Mouse (Mus musculus): Measurements from ENCODE around the gene Ppfibp1. TPM values are rescaled to one million over a fixed set of nuclear protein-coding genes. Genes with fewer than 3 reads are reported as not detected.

Ppfibp1 gene
- polyA plus RNA-seq, 1 experiment, result 66.6 TPM

DNA sequence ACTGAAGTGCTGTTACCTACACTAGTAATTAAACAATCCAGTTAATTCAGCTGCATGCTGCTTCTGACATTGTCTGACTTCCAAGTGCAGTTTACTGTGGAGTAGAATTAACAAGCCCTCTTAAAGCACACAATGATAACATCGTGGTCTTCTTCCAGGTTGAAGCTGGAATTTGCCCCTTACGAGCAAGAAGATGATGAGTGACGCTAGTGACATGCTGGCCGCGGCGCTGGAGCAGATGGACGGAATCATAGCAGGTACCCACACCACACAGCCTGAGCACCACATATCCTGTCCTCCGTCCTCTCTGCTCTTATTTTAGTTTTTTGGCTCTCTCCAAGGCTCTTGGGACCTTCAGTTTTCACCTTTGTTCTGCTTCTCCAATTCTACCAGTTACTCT lies 88.2 kb downstream of the Ppfibp1 start:
- no peak overlapping the region for H3K4me3 ChIP-seq (ENCODE audit: low read depth, low read length)
- H3K4me1 ChIP-seq (ENCODE audit: control insufficient read depth, insufficient read depth, low read length), result no peaks in the 10 kb centered on the region
- H3K27me3 ChIP-seq (ENCODE audit: control insufficient read depth, insufficient read depth, low read length, poor library complexity, severe bottlenecking), result no peaks in the 10 kb centered on the region
- H3K9me3 ChIP-seq (replicated peaks; ENCODE audit: control insufficient read depth, insufficient read depth, low read length, poor library complexity, severe bottlenecking), result no peaks in the 10 kb centered on the region
- no peak overlapping the region for H3K27ac ChIP-seq (ENCODE audit: insufficient read depth, low read length)
- TF ChIP-seq EP300 (IDR thresholded peaks at IDR 0.05; ENCODE audit: insufficient read depth, low read depth, low read length) (no peak), POLR2A (IDR thresholded peaks at IDR 0.05; ENCODE audit: insufficient read depth, low read length) (no peak), CTCF (IDR thresholded peaks at IDR 0.05; ENCODE audit: low read depth, low read length) (no peak)
- no peaks in the 10 kb centered on the region for H3K36me3 ChIP-seq (ENCODE audit: control insufficient read depth, insufficient read depth, low read length, poor library complexity, severe bottlenecking)
- H3K9ac ChIP-seq (ENCODE audit: low read depth, poor library complexity, severe bottlenecking), result no peak overlapping the region

DNA sequence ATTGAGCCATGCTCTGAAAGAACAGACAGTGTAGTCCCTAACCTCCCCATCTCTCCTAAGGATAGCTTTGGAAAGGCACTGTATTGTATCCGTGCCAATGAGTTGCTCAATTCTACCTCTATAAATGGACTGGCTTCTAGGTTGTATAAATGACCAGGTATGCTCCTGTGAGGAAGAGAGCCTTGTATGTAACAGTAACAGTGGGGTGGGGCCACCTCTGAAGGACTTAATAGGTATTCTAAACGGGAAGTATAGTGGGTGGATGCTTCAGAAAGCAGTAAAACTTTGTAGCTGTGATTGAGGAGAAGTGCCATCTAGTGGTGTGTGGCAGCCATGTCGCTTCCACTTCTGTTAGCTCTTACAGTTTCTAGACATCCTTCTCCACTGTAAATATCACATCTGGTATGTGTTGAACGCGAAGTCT lies 90.4 kb downstream of the Ppfibp1 start:
- Histone ChIP-seq H3K4me1 (ENCODE audit: control insufficient read depth, insufficient read depth, low read length) (peaks cover 2% of the 10 kb centered on the region), H3K9ac (ENCODE audit: low read depth, poor library complexity, severe bottlenecking) (no peak overlapping the region), H3K4me3 (ENCODE audit: low read depth, low read length) (no peak overlapping the region), H3K36me3 (ENCODE audit: control insufficient read depth, insufficient read depth, low read length, poor library complexity, severe bottlenecking) (no peaks in the 10 kb centered on the region), H3K9me3 (replicated peaks; ENCODE audit: control insufficient read depth, insufficient read depth, low read length, poor library complexity, severe bottlenecking) (no peaks in the 10 kb centered on the region), H3K27ac (ENCODE audit: insufficient read depth, low read length) (no peak overlapping the region), H3K27me3 (ENCODE audit: control insufficient read depth, insufficient read depth, low read length, poor library complexity, severe bottlenecking) (no peaks in the 10 kb centered on the region)
- no peak for TF ChIP-seq POLR2A (IDR thresholded peaks at IDR 0.05; ENCODE audit: insufficient read depth, low read length)
- TF ChIP-seq CTCF (IDR thresholded peaks at IDR 0.05; ENCODE audit: low read depth, low read length), result peak; percentile 27

DNA sequence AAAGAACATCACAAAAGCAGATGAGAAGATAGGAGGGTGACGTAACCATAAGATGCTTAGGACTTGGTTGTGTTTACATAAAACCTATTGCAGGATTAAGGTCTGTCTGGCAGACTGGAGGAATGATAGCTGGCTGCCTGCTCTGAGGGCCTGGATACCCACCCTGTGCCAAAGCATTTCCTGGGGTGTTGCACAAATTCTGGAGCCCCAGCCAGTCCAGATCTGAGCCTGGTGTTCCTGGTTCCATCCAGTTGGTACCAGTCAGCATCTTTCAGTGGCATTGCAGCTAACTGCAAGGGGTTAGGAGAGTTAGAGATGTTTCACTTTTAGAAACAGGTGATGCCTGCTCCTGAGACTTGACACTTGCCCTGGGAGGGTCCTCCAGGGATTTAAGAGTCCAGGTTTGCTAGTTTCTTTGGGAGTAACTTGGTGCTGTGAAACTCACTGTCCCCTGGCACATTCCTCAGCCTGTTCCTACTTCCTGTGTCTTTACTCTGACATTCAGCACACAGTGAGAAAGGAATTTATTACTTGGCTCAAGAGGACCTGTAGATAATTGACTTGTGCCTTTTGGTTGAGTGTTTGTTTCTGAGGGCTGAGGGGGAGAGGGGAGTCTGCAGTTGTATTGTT lies 90.9 kb downstream of the Ppfibp1 start:
- H3K9ac ChIP-seq (ENCODE audit: low read depth, poor library complexity, severe bottlenecking), result no peak overlapping the region
- no peaks in the 10 kb centered on the region for H3K9me3 ChIP-seq (replicated peaks; ENCODE audit: control insufficient read depth, insufficient read depth, low read length, poor library complexity, severe bottlenecking)
- no peaks in the 10 kb centered on the region for H3K36me3 ChIP-seq (ENCODE audit: control insufficient read depth, insufficient read depth, low read length, poor library complexity, severe bottlenecking)
- H3K27ac ChIP-seq (ENCODE audit: insufficient read depth, low read length), result no peak overlapping the region
- peaks cover 2% of the 10 kb centered on the region for H3K4me1 ChIP-seq (ENCODE audit: control insufficient read depth, insufficient read depth, low read length)
- no peaks in the 10 kb centered on the region for H3K27me3 ChIP-seq (ENCODE audit: control insufficient read depth, insufficient read depth, low read length, poor library complexity, severe bottlenecking)
- TF ChIP-seq EP300 (IDR thresholded peaks at IDR 0.05; ENCODE audit: insufficient read depth, low read depth, low read length), result no peak
- no peak for TF ChIP-seq POLR2A (IDR thresholded peaks at IDR 0.05; ENCODE audit: insufficient read depth, low read length)
- TF ChIP-seq CTCF (IDR thresholded peaks at IDR 0.05; ENCODE audit: low read depth, low read length), result no peak
- no peak overlapping the region for H3K4me3 ChIP-seq (ENCODE audit: low read depth, low read length)

DNA sequence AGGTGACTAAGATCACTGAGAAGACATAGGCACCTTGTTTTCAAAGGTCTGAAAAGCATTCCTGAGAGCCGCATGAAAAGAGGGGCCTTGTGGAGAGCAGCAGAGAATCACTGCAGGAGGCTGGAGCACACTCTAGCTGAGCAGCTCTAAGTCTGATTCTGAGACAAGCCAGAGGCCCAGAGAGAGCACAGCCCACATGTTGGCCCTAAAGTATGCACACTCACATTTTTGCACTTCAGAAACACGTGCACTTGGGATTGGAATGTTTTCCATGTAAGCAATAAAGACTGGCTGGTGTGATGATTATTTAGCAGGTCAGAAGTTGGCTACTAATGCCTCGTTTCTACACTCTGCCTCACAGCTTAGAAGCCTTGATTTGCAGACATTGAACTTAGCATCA lies 91.7 kb downstream of the Ppfibp1 start:
- TF ChIP-seq POLR2A (IDR thresholded peaks at IDR 0.05; ENCODE audit: insufficient read depth, low read length) (no peak), EP300 (IDR thresholded peaks at IDR 0.05; ENCODE audit: insufficient read depth, low read depth, low read length) (no peak), CTCF (IDR thresholded peaks at IDR 0.05; ENCODE audit: low read depth, low read length) (no peak)
- no peak overlapping the region for H3K27ac ChIP-seq (ENCODE audit: insufficient read depth, low read length)
- H3K9me3 ChIP-seq (replicated peaks; ENCODE audit: control insufficient read depth, insufficient read depth, low read length, poor library complexity, severe bottlenecking), result no peaks in the 10 kb centered on the region
- H3K4me1 ChIP-seq (ENCODE audit: control insufficient read depth, insufficient read depth, low read length), result peaks cover 2% of the 10 kb centered on the region
- H3K36me3 ChIP-seq (ENCODE audit: control insufficient read depth, insufficient read depth, low read length, poor library complexity, severe bottlenecking), result no peaks in the 10 kb centered on the region
- H3K27me3 ChIP-seq (ENCODE audit: control insufficient read depth, insufficient read depth, low read length, poor library complexity, severe bottlenecking), result no peaks in the 10 kb centered on the region
- no peak overlapping the region for H3K9ac ChIP-seq (ENCODE audit: low read depth, poor library complexity, severe bottlenecking)
- no peak overlapping the region for H3K4me3 ChIP-seq (ENCODE audit: low read depth, low read length)

DNA sequence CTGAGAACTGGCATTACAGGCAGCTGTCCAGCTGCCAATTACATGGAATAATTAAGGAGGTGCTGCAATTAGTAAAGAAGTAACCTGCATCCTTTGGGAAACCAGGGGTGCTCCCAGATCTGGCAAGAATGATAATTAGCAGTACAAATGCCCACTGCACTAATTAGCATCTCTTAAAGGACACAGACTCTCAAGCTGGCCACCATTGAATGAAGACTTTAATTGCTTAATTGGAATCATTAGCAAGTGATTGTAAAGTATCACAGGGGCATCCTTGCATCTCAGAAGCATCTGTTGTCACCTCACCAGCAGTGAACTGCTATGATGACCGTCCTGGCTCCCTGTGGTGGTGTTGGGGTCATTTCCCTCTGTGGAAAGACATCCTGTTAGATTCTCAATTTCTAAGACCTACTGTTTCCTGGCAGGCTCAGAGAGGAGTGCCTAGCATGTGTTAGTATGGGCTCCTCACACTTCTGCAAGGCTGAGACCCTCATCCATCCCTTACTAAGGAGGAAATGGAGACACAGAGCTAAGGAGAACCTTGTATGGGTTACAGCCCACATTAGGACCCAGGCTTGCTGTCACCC lies 93.1 kb downstream of the Ppfibp1 start:
- H3K27ac ChIP-seq (ENCODE audit: insufficient read depth, low read length), result no peak overlapping the region

DNA sequence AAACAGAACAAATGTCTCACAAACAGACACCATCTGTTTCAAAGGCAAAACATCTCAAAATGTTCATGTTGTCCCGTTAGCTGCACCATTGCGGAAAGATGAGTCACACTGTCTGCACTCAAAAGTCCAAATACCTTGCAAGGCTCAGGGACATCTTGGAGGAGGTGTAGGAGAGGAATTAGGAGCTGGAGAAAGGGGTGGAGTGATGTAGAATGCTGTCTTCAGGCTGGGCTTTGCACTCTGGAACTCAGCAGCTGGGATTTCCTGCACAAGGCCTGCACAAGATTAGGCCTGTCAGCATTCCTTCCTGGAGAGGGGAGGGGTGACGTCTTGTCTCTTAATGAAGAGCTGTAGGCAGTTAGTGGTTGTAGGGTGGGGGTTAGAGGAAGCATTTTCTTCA lies 96.3 kb downstream of the Ppfibp1 start:
- no peaks in the 10 kb centered on the region for H3K36me3 ChIP-seq (ENCODE audit: control insufficient read depth, insufficient read depth, low read length, poor library complexity, severe bottlenecking)
- no peaks in the 10 kb centered on the region for H3K27me3 ChIP-seq (ENCODE audit: control insufficient read depth, insufficient read depth, low read length, poor library complexity, severe bottlenecking)
- no peak overlapping the region for H3K4me3 ChIP-seq (ENCODE audit: low read depth, low read length)
- H3K27ac ChIP-seq (ENCODE audit: insufficient read depth, low read length), result no peak overlapping the region
- TF ChIP-seq POLR2A (IDR thresholded peaks at IDR 0.05; ENCODE audit: insufficient read depth, low read length) (no peak), EP300 (IDR thresholded peaks at IDR 0.05; ENCODE audit: insufficient read depth, low read depth, low read length) (no peak), CTCF (IDR thresholded peaks at IDR 0.05; ENCODE audit: low read depth, low read length) (no peak)
- no peaks in the 10 kb centered on the region for H3K9me3 ChIP-seq (replicated peaks; ENCODE audit: control insufficient read depth, insufficient read depth, low read length, poor library complexity, severe bottlenecking)
- no peak overlapping the region for H3K9ac ChIP-seq (ENCODE audit: low read depth, poor library complexity, severe bottlenecking)
- peaks cover 2% of the 10 kb centered on the region for H3K4me1 ChIP-seq (ENCODE audit: control insufficient read depth, insufficient read depth, low read length)

More for the DNA sequence above, 93.1 kb downstream of the Ppfibp1 start:
- TF ChIP-seq POLR2A (IDR thresholded peaks at IDR 0.05; ENCODE audit: insufficient read depth, low read length), result no peak
- 0 out of 2 replicates have a peak, but pooled peaks have one; percentile 8 for TF ChIP-seq EP300 (IDR thresholded peaks at IDR 0.05; ENCODE audit: insufficient read depth, low read depth, low read length)
- no peak for TF ChIP-seq CTCF (IDR thresholded peaks at IDR 0.05; ENCODE audit: low read depth, low read length)
- Histone ChIP-seq H3K36me3 (ENCODE audit: control insufficient read depth, insufficient read depth, low read length, poor library complexity, severe bottlenecking) (no peaks in the 10 kb centered on the region), H3K27me3 (ENCODE audit: control insufficient read depth, insufficient read depth, low read length, poor library complexity, severe bottlenecking) (no peaks in the 10 kb centered on the region), H3K9ac (ENCODE audit: low read depth, poor library complexity, severe bottlenecking) (no peak overlapping the region), H3K9me3 (replicated peaks; ENCODE audit: control insufficient read depth, insufficient read depth, low read length, poor library complexity, severe bottlenecking) (no peaks in the 10 kb centered on the region), H3K4me1 (ENCODE audit: control insufficient read depth, insufficient read depth, low read length) (peaks cover 2% of the 10 kb centered on the region), H3K4me3 (ENCODE audit: low read depth, low read length) (no peak overlapping the region)
